Mouse (Mus musculus) ES-Bruce4 (cell line): Measurements from ENCODE around the gene Ovol3.

Experiments used
- CTCF ChIP-seq: IDR thresholded peaks from one replicate; pipeline ENCODE4 v1.8.1; 2011; ENCODE audit warnings: low read depth, low read length
- EP300 ChIP-seq: IDR thresholded peaks from 2 replicates; pipeline ENCODE4 v1.6.1; 2011; ENCODE audit warnings: low read depth, low read length; ENCODE audit not compliant: insufficient read depth

- TF ChIP-seq CTCF (no peak), EP300 (no peak)
Measured at GRCm38 (mm10) chr7:30188344-30189115, 47.0 kb downstream of the Ovol3 start.
